Mouse (Mus musculus): ENCODE data around the gene Cdk5r2. TPM values are rescaled to one million over a fixed set of nuclear protein-coding genes. Genes with fewer than 3 reads are reported as not detected.
"Not testable (repeated sequence)": the region's sequence is repeated elsewhere in the genome, so short reads cannot be mapped to it uniquely, and the experiment has no call there.

Gene Cdk5r2
- polyA plus RNA-seq, 2 experiments, result 0.01 TPM; not detected in 1

GRCm38 (mm10) chr1:74816612-74817199 lies 38.0 kb upstream of the Cdk5r2 start:
- peak; percentile 83 for ATAC-seq (ENCODE audit: insufficient read depth)
- WGBS (ENCODE audit: insufficient replicate concordance), result 8% methylated on average over 38 of the region's 38 CpGs
- Histone ChIP-seq H3K4me2 (ENCODE audit: low read depth) (peak overlapping the region; percentile 70), H3K36me3 (replicated peaks; ENCODE audit: control insufficient read depth, insufficient read depth, low read depth) (no peaks in the 10 kb centered on the region), H3K27ac (no peak overlapping the region), H3K4me3 (ENCODE audit: insufficient read depth in 1 of 2, low read depth in 2 of 2, low read length in 2 of 2) (peak overlapping the region; percentile 62 to 71), H3K9me3 (ENCODE audit: control insufficient read depth, low read length) (no peaks in the 10 kb centered on the region), H3K27me3 (ENCODE audit: control insufficient read depth, insufficient read depth, low read length) (no peaks in the 10 kb centered on the region), H3K4me1 (replicated peaks; ENCODE audit: control insufficient read depth in 2 of 2, insufficient read depth in 2 of 2, low read length in 1 of 2) (peaks cover 0 to 9% of the 10 kb centered on the region in 2 experiments; a peak in 2 of 4 replicates), H3K9ac (replicated peaks) (peak overlapping the region; percentile 69)
- peak; percentile 65 to 69 (median 68) for DNase-seq (ENCODE audit: low read depth in 3 of 3, low spot score in 3 of 3)
- TF ChIP-seq EP300 (IDR thresholded peaks at IDR 0.05; ENCODE audit: low read depth) (no peak), CTCF (IDR thresholded peaks at IDR 0.05; ENCODE audit: low read depth) (no peak)

- Histone ChIP-seq H3K9ac (replicated peaks) (peak overlapping the region; percentile 69), H3K9me3 (ENCODE audit: control insufficient read depth, low read length) (no peaks in the 10 kb centered on the region), H3K27ac (no peak overlapping the region), H3K27me3 (ENCODE audit: control insufficient read depth, insufficient read depth, low read length) (no peaks in the 10 kb centered on the region), H3K4me2 (ENCODE audit: low read depth) (peak overlapping the region; percentile 70), H3K36me3 (replicated peaks; ENCODE audit: control insufficient read depth, insufficient read depth, low read depth) (no peaks in the 10 kb centered on the region), H3K4me1 (replicated peaks; ENCODE audit: control insufficient read depth in 2 of 2, insufficient read depth in 2 of 2, low read length in 1 of 2) (peaks cover 0 to 9% of the 10 kb centered on the region in 2 experiments; a peak in 2 of 4 replicates), H3K4me3 (ENCODE audit: insufficient read depth in 1 of 2, low read depth in 2 of 2, low read length in 2 of 2) (peak overlapping the region; percentile 62 to 71)
- peak; percentile 23; the same call in 1 of the 2 replicates for ATAC-seq (ENCODE audit: insufficient read depth)
- no peak for DNase-seq (ENCODE audit: low read depth in 3 of 3, low spot score in 3 of 3)
- TF ChIP-seq CTCF (IDR thresholded peaks at IDR 0.05; ENCODE audit: low read depth), result no peak
- no peak for TF ChIP-seq EP300 (IDR thresholded peaks at IDR 0.05; ENCODE audit: low read depth)
- WGBS (ENCODE audit: insufficient replicate concordance), result 14% methylated on average over 14 of the region's 14 CpGs
Observed at GRCm38 (mm10) chr1:74817219-74817618, 37.5 kb upstream of the Cdk5r2 start.

GRCm38 (mm10) chr1:74818509-74818908 lies 36.2 kb upstream of the Cdk5r2 start:
- Histone ChIP-seq H3K4me1 (replicated peaks; ENCODE audit: control insufficient read depth in 2 of 2, insufficient read depth in 2 of 2, low read length in 1 of 2) (peaks cover 0 to 9% of the 10 kb centered on the region in 2 experiments; a peak in 2 of 4 replicates), H3K27me3 (ENCODE audit: control insufficient read depth, insufficient read depth, low read length) (no peaks in the 10 kb centered on the region), H3K9ac (replicated peaks) (no peak overlapping the region), H3K4me2 (ENCODE audit: low read depth) (no peak overlapping the region), H3K4me3 (ENCODE audit: insufficient read depth in 1 of 2, low read depth in 2 of 2, low read length in 2 of 2) (no peak overlapping the region), H3K36me3 (replicated peaks; ENCODE audit: control insufficient read depth, insufficient read depth, low read depth) (no peaks in the 10 kb centered on the region), H3K27ac (no peak overlapping the region), H3K9me3 (ENCODE audit: control insufficient read depth, low read length) (no peaks in the 10 kb centered on the region)
- ATAC-seq (ENCODE audit: insufficient read depth) (no peak), DNase-seq (ENCODE audit: low read depth in 3 of 3, low spot score in 3 of 3) (no peak)
- WGBS (ENCODE audit: insufficient replicate concordance), result 75% methylated on average over 1 of the region's 1 CpGs
- TF ChIP-seq CTCF (IDR thresholded peaks at IDR 0.05; ENCODE audit: low read depth) (no peak), EP300 (IDR thresholded peaks at IDR 0.05; ENCODE audit: low read depth) (no peak)

- H3K36me3 ChIP-seq (replicated peaks; ENCODE audit: control insufficient read depth, insufficient read depth, low read depth); H3K4me1 ChIP-seq (replicated peaks; ENCODE audit: control insufficient read depth in 2 of 2, insufficient read depth in 2 of 2, low read length in 1 of 2); H3K9me3 ChIP-seq (ENCODE audit: control insufficient read depth, low read length); ATAC-seq (ENCODE audit: insufficient read depth); H3K4me3 ChIP-seq (ENCODE audit: insufficient read depth in 1 of 2, low read depth in 2 of 2, low read length in 2 of 2); H3K4me2 ChIP-seq (ENCODE audit: low read depth); DNase-seq (ENCODE audit: low read depth in 3 of 3, low spot score in 3 of 3); H3K27ac ChIP-seq; H3K27me3 ChIP-seq (ENCODE audit: control insufficient read depth, insufficient read depth, low read length); H3K9ac ChIP-seq (replicated peaks): not testable (repeated sequence)
- 78% methylated on average over 4 of the region's 4 CpGs for WGBS (ENCODE audit: insufficient replicate concordance)
Observed at GRCm38 (mm10) chr1:74823598-74823997, 31.1 kb upstream of the Cdk5r2 start.

GRCm38 (mm10) chr1:74824518-74825302 lies 30.0 kb upstream of the Cdk5r2 start:
- no peak for DNase-seq (ENCODE audit: low read depth in 3 of 3, low spot score in 3 of 3)
- Histone ChIP-seq H3K36me3 (replicated peaks; ENCODE audit: control insufficient read depth, insufficient read depth, low read depth) (no peaks in the 10 kb centered on the region), H3K27me3 (ENCODE audit: control insufficient read depth, insufficient read depth, low read length) (no peaks in the 10 kb centered on the region), H3K27ac (no peak overlapping the region), H3K4me1 (replicated peaks; ENCODE audit: control insufficient read depth in 2 of 2, insufficient read depth in 2 of 2, low read length in 1 of 2) (no peaks in the 10 kb centered on the region), H3K4me2 (ENCODE audit: low read depth) (no peak overlapping the region), H3K4me3 (ENCODE audit: insufficient read depth in 1 of 2, low read depth in 2 of 2, low read length in 2 of 2) (no peak overlapping the region), H3K9ac (replicated peaks) (no peak overlapping the region), H3K9me3 (ENCODE audit: control insufficient read depth, low read length) (no peaks in the 10 kb centered on the region)
- TF ChIP-seq CTCF (IDR thresholded peaks at IDR 0.05; ENCODE audit: low read depth), result no peak
- no peak for TF ChIP-seq EP300 (IDR thresholded peaks at IDR 0.05; ENCODE audit: low read depth)
- 37% methylated on average over 14 of the region's 14 CpGs for WGBS (ENCODE audit: insufficient replicate concordance)
- ATAC-seq (ENCODE audit: insufficient read depth), result no peak

Measured in liver, embryonic 14.5 days (tissue).